Mouse (Mus musculus) E14TG2a.4 (cell line): Measurements from ENCODE around the gene Wls.

ENCODE experiments used
- H3K27me3 ChIP-seq: 2 replicates; pipeline ENCODE4 v1.6.1; 2014; ENCODE audit warnings: low read length, control low read depth; ENCODE audit not compliant: insufficient read depth
- H3K36me3 ChIP-seq: 2 replicates; pipeline ENCODE4 v1.6.1; 2014; ENCODE audit warnings: low read length, control low read depth; ENCODE audit not compliant: insufficient read depth
- H3K4me1 ChIP-seq: replicated peaks from 2 replicates; pipeline ENCODE4 v1.6.1; 2014; ENCODE audit warnings: low read depth, low read length, control low read depth
- H3K4me3 ChIP-seq: replicated peaks from 2 replicates; pipeline ENCODE4 v1.5.1; 2014; ENCODE audit warnings: mild to moderate bottlenecking, low read length
- H3K9me3 ChIP-seq: 2 replicates; pipeline ENCODE4 v1.6.1; 2014; ENCODE audit warnings: low read length, control low read depth
- CTCF ChIP-seq: conservative IDR thresholded peaks from 2 replicates; pipeline ENCODE4 v1.5.1; 2014; ENCODE audit warnings: low read length
- NANOG ChIP-seq: IDR thresholded peaks from 2 replicates; pipeline ENCODE4 v1.6.1; 2014; ENCODE audit warnings: borderline replicate concordance, low read length, mixed read lengths
- POU5F1 ChIP-seq: IDR thresholded peaks from 2 replicates; pipeline ENCODE4 v1.6.1; 2014; ENCODE audit warnings: low read length, borderline replicate concordance

The Wls gene

GRCm38 (mm10) chr3:159839481-159839880, at the start of gene Wls:
TSS of gene Wls (plus strand) at chr3:159839672.
- Histone ChIP-seq H3K9me3 (no peaks in the 10 kb centered on the region), H3K4me1 (peaks cover 29% of the 10 kb centered on the region), H3K27me3 (peaks cover 36% of the 10 kb centered on the region), H3K36me3 (no peaks in the 10 kb centered on the region), H3K4me3 (peak within 1 kb of the TSS; percentile 76)
- no peak for TF ChIP-seq NANOG
- no peak for TF ChIP-seq CTCF
- no peak for TF ChIP-seq POU5F1

GRCm38 (mm10) chr3:159789781-159790180, 49.7 kb upstream of the Wls start:
- TF ChIP-seq POU5F1 (no peak), CTCF (no peak), NANOG (no peak)
- Histone ChIP-seq H3K4me3 (no peak overlapping the region), H3K4me1 (no peaks in the 10 kb centered on the region), H3K9me3 (peaks cover 5% of the 10 kb centered on the region; the same call in 1 of the 2 replicates), H3K36me3 (no peaks in the 10 kb centered on the region), H3K27me3 (no peaks in the 10 kb centered on the region)

GRCm38 (mm10) chr3:159831535-159831934, 7.9 kb upstream of the Wls start:
- no peaks in the 10 kb centered on the region for H3K4me1 ChIP-seq
- H3K36me3 ChIP-seq: no peaks in the 10 kb centered on the region
- no peaks in the 10 kb centered on the region for H3K27me3 ChIP-seq
- no peak for TF ChIP-seq POU5F1
- TF ChIP-seq NANOG: no peak
- TF ChIP-seq CTCF: no peak
- H3K9me3 ChIP-seq: no peaks in the 10 kb centered on the region
- no peak overlapping the region for H3K4me3 ChIP-seq

- TF ChIP-seq NANOG (no peak), CTCF (no peak), POU5F1 (no peak)
- no peaks in the 10 kb centered on the region for H3K36me3 ChIP-seq
- peak overlapping the region; percentile 76 for H3K4me3 ChIP-seq
- no peaks in the 10 kb centered on the region for H3K9me3 ChIP-seq
- peaks cover 29% of the 10 kb centered on the region for H3K4me1 ChIP-seq
- peaks cover 36% of the 10 kb centered on the region for H3K27me3 ChIP-seq
Observed at GRCm38 (mm10) chr3:159840002-159840816, 737 bp downstream of the Wls start.

- Histone ChIP-seq H3K4me3 (peak overlapping the region; percentile 76), H3K4me1 (peaks cover 29% of the 10 kb centered on the region), H3K27me3 (peaks cover 36% of the 10 kb centered on the region), H3K36me3 (no peaks in the 10 kb centered on the region), H3K9me3 (no peaks in the 10 kb centered on the region)
- TF ChIP-seq NANOG: no peak
- no peak for TF ChIP-seq POU5F1
- TF ChIP-seq CTCF: no peak
Observed at GRCm38 (mm10) chr3:159840817-159841390, 1.4 kb downstream of the Wls start.

- H3K27me3 ChIP-seq: peaks cover 36% of the 10 kb centered on the region
- H3K4me3 ChIP-seq: no peak overlapping the region
- peaks cover 30% of the 10 kb centered on the region for H3K4me1 ChIP-seq
- no peak for TF ChIP-seq CTCF
- no peak for TF ChIP-seq NANOG
- no peak for TF ChIP-seq POU5F1
- H3K9me3 ChIP-seq: no peaks in the 10 kb centered on the region
- H3K36me3 ChIP-seq: no peaks in the 10 kb centered on the region
Observed at GRCm38 (mm10) chr3:159841458-159841857, 2.0 kb downstream of the Wls start.

GRCm38 (mm10) chr3:159843135-159843534, 3.7 kb downstream of the Wls start:
- H3K27me3 ChIP-seq: peaks cover 35% of the 10 kb centered on the region
- H3K9me3 ChIP-seq: no peaks in the 10 kb centered on the region
- peaks cover 44% of the 10 kb centered on the region for H3K4me1 ChIP-seq
- TF ChIP-seq NANOG: no peak
- no peak for TF ChIP-seq CTCF
- TF ChIP-seq POU5F1: no peak
- no peak overlapping the region for H3K4me3 ChIP-seq
- no peaks in the 10 kb centered on the region for H3K36me3 ChIP-seq

GRCm38 (mm10) chr3:159847410-159848016, 8.0 kb downstream of the Wls start:
- H3K4me3 ChIP-seq: no peak overlapping the region
- TF ChIP-seq NANOG (no peak), POU5F1 (no peak), CTCF (no peak)
- no peaks in the 10 kb centered on the region for H3K36me3 ChIP-seq
- no peaks in the 10 kb centered on the region for H3K9me3 ChIP-seq
- H3K27me3 ChIP-seq: no peaks in the 10 kb centered on the region
- H3K4me1 ChIP-seq: peaks cover 15% of the 10 kb centered on the region
